Mouse (Mus musculus): Measurements from ENCODE around the gene Gm10053. TPM values are rescaled to one million over a fixed set of nuclear protein-coding genes. Genes with fewer than 3 reads are reported as not detected.

The Gm10053 gene
- polyA plus RNA-seq, 2 experiments from 2014 or later, result 242 to 258 TPM

DNA sequence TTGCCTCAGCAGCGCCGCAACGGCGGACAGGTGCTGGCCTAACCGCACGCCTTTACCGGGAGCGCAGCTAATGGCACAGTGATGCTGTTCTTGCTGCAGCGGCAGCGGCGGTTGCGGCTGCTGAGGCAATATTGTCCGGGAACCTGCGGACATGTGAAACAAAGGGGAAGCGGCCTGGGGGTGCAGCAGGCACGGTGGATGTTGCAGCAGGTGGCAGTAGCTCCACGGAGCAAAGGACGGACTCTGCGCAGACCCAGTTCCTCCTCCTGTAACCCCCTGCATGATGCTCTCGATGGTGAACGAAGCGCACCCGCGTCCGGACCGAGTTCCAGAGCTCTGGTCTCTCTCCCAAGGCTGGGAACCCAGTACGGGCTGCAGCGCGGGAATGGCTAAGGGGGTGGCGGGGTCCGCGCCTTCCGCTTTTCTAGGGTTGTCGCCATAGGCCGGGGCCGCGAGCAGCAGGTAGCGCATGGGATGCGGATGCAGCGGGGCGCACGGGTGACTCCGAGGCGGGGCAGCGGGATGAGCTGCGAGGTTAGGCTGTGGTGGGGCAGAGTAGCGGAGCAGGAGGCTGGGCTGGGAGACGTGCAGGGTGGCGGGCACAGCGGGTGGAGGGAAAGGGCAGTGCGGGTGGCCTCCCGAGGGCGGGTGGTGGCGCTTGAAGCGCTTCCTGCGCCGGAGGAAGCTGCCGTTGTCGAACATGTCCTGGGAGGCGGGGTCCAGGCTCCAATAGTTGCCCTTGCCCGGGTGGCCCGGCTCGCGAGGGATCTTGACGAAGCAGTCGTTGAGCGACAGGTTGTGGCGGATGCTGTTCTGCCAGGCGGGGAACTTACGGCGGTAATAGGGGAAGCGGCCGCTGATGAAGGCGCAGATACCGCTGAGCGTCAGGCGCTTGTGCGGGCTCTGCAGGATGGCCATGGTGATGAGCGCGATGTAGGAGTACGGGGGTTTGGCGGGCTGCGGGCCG lies 24.4 kb downstream of the Gm10053 start:
- no peak for ATAC-seq

DNA sequence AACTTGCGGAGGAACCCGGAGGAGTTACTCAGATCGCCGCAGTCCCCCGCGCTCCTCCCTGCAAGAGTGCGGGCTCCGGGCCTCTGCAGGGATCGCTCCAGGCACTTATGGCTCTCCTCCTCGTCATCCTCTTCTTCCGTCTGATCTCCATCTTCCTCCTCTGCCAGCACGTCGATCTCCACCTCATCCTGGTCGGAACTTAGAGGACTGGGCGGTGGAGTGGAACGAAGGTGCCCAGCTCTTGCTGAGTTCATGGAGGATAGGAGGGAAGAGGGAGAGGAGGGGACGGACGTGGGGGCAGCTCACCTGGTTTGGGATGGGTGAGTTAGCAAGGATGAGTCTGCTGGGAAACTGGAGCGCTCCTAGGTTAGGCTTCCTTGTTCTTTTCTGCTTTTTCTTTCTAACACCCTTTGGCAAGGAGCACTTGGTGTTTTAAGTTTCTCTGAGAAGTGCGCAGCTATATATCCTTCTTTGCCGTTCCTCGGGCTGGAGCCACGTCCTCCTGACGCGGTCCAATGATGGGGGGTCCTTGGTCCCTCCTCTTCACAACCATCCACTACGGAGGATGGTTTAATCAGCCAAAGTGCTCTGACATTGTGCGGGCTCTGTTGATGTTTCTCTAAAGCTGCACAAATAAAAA lies 25.2 kb downstream of the Gm10053 start, which contains the start of gene Foxd4:
Gene Foxd4, minus strand, starts transcription at position 617 of the 640 bp plus-strand sequence.
- no peak for ATAC-seq

GRCm38 (mm10) chr19:24901666-24902065 lies 26.2 kb downstream of the Gm10053 start:
- no peak for ATAC-seq

- ATAC-seq, result no peak
Measured at GRCm38 (mm10) chr19:24902256-24902655, 26.8 kb downstream of the Gm10053 start.

GRCm38 (mm10) chr19:24902821-24903220 lies 27.3 kb downstream of the Gm10053 start:
- no peak for ATAC-seq

GRCm38 (mm10) chr19:24907655-24908054 lies 32.2 kb downstream of the Gm10053 start:
- ATAC-seq, result no peak

DNA sequence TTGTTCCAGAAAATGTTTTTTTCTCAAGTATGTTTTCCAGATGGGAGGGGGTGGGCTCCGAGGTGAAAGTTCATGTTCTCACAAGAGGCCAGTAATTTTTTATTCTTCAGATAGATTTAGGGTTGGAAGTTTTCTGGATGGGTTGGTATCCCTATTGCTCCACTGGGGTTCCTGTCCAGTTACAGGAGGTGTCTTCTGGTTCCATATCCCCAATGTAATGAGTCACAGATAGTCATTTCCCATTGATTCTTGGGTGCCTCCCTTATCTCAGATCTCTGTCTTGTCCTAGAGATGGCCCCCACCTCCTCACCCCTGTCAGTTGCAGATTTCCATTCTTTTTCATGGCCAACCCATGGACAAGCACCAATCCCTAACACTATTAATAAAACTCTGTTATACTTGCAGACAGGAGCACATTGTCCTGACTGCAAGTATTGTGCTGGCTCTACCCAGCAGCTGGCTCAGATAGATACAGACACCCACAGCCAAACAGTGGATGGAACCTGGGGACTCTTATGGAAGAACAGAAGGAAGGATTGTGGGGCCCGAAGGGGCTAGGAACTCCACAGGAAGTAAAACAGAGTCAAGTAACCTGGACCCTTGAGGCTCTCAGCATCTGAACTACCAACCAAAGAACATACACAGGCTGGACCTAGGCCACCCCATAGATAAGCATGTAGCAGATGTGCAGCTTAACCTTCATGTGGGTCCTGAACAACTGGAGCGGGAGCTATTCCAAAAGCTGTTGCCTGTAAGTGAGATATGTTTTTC lies 33.1 kb downstream of the Gm10053 start:
- no peak for ATAC-seq

GRCm38 (mm10) chr19:24920866-24921265 lies 45.4 kb downstream of the Gm10053 start:
- ATAC-seq, result no peak

Other genes starting within 250 kb of the Gm10053 start
- gene Tmem252, start 201.7 kb upstream of the Gm10053 start, polyA plus RNA-seq (2017; shearing (Covaris generic)), result not detected
- gene Pgm5, start 13.8 kb upstream of the Gm10053 start, polyA plus RNA-seq (2017; shearing (Covaris generic)), result not detected
- not detected for gene Foxd4, start 25.5 kb downstream of the Gm10053 start, polyA plus RNA-seq (2017; shearing (Covaris generic))
- 10 to 100 TPM; 17.4 to 22.3 TPM for gene Cbwd1, start 85.9 kb downstream of the Gm10053 start, polyA plus RNA-seq (2017; shearing (Covaris generic))
- gene Dock8, start 123.8 kb downstream of the Gm10053 start, polyA plus RNA-seq (2017; shearing (Covaris generic)), result 10 to 100 TPM; 66.0 to 95.4 TPM

All from activated CD4-positive, CD25-positive, alpha-beta regulatory T cell, adult 4 months (primary cell).